Mouse (Mus musculus): ENCODE measurements around the gene Gbx1.
"Not testable (repeated sequence)": the region's sequence is repeated elsewhere in the genome, so short reads cannot be mapped to it uniquely, and the experiment has no call there.

Gbx1 gene

DNA sequence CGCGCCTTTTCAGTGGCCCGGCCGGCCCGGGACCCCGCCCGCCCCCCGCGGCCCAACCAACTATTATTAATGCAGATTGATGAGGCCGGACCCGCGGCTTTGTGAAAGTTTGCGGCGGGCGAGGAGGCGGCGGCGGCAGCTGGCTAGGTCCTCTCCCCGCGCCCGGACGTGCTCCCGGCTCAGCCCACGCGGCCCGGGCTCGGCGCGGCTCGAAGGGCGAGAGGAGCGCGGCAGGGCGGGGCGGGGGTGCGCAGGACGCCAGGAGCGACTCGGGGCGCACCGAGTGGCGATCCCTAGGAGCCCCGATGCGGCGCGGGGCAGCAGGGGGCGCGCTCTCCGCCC, at the start of gene Gbx1:
TSS of gene Gbx1 (minus strand) at position 314 of the 342 bp plus-strand sequence.
- in situ Hi-C loops (cut with MboI, MseI): no loop called here

DNA sequence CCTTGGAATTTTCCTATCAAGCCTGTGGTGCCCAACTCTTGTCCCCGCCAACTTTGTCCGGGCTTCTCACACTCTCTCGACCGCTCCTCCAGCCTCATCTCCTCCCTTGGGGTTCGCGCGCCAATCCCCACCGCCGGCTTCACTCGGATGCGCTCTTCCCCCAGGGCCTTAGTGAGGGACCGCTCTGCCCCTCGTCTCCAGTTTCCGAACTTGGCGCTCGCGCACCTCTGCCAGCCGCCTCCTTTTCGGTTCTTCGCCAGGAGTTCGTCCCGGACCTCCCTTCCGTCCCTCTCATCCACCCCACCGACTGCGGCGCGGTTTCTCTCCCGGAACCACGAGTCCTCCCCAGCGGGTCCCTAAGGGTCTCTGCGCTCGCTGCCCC, 49.8 kb upstream of the Gbx1 start:
- in situ Hi-C loops (cut with MboI, MseI): no loop called here

DNA sequence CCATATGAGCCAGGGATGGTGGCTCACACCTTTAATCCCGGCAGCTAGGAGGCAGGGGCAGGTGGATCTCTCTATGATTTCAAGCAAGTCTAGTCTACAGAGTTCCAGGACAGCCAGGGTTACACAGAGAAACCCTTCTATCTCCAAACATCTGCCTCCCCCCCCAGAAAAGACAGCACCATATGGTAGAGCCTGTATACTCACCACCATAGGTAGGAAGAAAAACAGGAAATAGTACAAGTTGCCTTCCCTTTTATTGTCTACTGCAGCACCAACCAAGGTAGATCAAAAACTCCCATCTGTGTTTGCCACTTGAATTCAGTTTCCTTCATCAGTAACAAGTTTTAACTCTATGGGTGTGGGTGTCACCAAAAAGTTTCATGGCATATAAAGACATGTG, 48.9 kb upstream of the Gbx1 start:
- in situ Hi-C loops (cut with MboI, MseI): no loop called here

DNA sequence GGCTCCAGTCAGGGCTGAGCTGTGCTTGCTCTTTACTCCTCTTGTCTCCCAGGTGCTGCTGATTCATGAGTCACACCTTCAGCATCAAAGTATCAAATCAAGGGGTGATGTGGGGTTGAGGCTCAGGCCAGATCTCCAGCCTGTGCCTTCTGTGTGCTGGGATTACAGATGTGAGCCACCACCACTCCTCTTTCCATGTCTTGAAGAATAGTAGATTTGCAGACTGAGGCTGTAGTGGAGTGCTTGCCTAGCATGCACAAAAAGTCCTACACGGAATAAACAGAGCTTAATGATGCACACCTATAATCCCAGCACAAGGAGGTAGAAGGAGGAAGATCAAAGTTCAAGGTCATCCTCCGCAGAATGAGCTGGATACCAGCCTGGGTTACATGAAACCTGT, 29.7 kb upstream of the Gbx1 start, which contains the start of gene 4931409K22Rik:
TSS of gene 4931409K22Rik (minus strand) at position 101 of the 400 bp plus-strand sequence.
- in situ Hi-C loops (cut with MboI, MseI): no loop called here

DNA sequence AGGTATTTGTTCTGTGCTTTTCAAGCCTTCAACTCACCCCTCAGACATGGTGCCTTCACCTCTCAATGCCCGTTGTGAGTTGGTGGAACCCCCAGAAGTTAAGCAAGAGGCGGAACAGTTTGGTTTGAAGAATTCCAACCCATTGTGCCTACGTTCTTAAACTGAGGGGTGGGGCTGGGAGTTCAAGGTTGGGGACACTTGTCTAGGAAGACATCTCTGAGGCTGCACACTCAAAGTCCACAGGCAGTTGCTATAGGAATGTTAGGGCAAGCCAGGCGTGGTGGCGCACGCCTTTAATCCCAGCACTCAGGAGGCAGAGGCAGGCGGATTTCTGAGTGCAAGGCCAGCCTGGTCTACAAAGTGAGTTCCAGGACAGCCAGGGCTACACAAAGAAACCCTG, 28.3 kb upstream of the Gbx1 start:
- in situ Hi-C loops (cut with MboI, MseI): not testable (repeated sequence)

DNA sequence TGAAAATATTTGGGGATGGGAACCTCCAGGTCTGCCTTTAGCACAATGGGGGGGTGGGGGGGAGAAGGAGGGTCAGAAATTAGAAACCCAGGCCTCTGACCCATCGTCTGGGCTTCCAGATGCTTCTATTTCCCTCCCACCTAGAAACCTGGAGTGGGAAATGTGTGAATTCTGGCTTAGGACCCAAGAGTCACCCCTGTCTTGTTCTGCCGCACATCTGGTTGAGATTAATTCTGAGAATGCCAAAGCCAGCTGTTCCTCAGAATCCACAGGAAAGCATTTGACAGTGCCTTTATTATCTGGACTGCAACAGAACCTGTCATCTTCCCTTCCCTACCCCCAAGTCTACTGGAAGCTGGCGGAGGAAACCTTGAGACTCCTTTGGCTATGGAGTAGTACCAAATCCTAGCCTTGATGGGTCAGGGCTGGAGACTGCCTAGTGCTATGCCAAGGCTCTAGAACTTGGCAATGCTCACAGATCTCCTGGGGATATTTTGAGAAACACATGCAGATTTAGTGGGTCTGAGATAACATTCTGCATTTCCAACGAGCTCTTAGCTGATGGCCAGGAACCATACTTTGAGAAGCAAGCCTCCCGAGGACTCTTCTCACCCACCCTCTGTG, 26.7 kb upstream of the Gbx1 start:
- in situ Hi-C loops (cut with MboI, MseI): no loop called here

DNA sequence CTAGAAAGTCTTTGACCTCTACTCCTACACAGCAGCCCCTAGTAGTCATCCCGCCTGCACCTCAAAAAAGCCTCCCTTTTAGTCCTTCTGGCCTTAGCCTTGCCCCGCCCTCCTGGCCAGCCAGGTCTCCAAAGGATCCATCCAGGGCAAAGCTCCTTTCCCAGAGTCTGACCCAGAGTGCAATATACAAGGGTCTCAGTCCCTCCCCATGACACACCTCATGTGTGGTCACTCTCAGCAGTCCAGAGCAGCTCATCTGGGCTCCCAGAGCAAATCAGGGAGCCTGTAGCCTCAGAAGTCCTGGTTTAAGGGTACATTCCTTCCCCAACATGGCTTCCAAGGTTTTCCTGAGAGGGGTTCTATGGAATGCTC, 24.3 kb upstream of the Gbx1 start:
- in situ Hi-C loops (cut with MboI, MseI): no loop called here

DNA sequence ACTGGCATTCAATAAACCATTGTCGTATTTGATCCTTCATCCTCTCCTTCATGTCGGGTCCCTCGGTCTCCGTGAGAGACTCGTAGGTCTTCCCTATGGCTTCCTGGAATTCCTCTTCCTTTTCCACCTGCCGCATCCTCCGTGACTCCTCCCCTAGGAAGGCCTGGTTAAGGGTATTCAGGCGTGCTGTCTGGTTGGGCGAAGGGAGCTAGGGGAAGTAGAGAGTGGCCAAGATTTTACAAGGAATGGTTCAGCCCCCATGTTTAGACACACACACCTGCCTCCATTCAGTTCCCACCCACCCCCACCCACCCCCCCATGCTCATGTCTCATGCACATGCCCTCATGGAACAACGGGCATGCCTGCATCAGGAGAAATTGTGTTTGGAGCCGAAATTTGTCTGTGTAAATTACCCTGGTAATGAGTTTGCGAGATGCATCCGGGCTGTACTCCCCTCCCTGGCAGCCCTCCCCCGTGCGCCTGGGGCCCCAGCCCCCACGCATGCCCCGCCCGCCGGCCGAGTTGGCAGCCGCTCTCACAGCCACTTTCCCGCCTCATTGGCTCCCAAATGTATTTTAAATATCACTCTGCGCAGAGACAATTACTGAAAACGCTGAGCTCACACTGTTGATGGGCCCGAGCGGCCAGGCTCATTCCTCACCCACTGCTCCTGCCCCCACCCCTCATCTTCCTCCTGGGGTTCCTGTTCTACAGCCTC, 23.8 kb upstream of the Gbx1 start:
- in situ Hi-C loops (cut with MboI, MseI): no loop called here

DNA sequence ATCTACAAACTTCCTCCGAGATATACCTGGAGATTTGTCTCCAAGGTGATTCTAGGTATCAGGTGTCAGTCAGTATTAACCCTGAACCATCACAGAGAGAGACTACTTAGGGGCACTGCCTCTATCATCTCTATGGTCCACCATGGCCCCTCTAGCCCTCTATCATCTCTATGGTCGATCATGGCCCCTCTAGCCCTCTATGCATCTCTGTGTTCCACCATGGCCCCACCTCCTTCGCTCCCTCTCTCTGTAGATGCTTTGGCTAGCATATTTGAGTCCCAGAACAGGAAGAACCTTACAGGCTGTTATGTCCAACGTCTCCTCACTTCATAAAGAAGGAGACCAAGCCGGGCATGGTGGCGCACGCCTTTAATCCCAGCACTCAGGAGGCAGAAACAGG, 15.6 kb upstream of the Gbx1 start:
- in situ Hi-C loops (cut with MboI, MseI): no loop called here

DNA sequence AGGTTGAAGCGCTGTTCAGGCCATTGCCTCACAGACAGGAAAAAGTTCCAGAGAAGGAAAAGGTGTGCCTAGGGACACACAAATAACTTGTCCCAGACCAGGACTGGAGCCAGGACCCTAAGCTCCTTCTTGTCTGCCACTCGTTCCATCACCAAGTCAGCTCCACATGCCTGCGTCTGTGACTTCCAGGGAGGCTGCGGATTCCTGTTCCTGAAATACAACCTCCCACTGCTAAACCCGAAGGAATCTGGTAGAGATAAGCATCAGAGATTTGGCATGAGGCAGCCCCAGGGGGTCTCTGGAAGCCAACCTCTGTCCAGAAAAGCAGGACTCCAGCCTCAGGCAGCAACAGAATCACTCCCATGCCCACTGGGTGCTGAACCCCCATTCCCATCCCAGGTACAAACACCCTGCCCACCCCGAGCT, 14.2 kb upstream of the Gbx1 start:
- in situ Hi-C loops (cut with MboI, MseI): no loop called here

DNA sequence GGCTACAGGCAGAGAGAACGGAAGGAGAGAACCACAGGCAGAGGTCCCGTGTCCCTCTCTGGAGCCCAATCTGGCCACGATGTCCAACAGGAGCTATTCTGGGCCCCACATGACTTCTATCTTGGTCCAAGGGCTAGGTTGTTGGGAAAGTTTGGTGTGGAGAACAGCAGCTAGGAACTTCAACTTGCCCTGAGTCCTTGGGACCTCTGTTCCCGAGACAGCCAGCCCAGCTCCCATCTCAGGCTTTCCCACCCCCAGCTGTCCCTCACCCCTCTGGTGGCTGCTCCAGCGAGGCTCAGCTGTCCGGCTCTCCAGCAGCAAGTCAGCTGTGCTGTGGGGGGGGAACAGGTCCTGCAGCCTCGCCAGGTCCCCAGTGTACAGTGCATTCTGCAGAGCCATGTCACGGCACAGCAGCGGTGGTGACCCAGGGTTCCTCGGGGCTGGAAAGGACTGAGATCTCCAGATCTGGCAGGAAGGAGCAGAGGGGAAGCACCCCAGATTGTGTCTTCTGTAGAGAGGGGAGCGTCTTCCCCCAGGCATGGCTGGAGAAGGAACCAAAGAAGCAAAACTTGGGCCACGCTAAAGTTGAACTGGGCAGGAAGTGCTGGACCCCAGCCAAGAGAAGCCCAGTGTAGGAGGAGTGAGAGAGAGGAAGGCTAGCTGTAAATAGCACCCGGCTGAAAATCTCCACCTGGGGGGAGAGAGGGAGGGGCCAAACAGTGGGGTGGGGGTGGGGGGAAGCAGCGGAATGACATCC, 13.6 kb upstream of the Gbx1 start, which contains the start of gene Asb10:
TSS of gene Asb10 (minus strand) at position 592 of the 757 bp plus-strand sequence.
- in situ Hi-C loops (cut with MboI, MseI): no loop called here

DNA sequence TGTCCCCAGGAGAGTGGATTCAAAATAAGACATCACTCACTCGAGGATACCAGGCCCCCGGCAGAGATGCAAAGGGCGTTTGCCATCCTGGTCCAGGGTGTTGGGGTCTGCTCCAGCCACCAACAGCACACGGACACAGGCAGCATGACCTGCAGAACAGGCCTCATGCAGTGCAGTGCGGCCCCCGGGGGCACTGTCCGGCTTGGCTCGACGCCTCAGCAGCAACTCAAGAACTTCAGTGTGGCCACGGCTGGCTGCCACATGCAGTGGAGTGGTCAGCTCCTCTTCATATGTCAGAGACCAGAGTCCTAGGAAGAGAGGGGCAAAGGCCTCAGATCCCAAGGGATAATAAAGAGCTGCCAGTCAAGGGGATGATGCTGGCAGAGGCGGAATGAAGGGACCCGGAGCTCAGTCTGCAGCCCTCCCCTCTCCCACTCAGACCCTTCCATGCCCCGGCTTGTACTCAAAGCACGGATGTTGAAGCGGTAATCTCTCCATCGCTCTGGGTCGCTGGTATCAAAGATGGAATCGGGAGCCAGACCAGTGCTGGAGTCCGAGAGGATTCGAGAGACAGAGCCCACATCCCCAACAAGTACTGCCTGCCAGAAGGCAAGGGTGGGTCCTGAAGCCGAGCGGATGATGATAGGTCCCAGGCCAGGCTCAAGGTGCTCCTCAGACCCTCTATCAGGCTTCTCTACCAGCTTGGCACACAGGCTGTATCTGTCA, 12.7 kb upstream of the Gbx1 start:
- in situ Hi-C loops (cut with MboI, MseI): no loop called here

DNA sequence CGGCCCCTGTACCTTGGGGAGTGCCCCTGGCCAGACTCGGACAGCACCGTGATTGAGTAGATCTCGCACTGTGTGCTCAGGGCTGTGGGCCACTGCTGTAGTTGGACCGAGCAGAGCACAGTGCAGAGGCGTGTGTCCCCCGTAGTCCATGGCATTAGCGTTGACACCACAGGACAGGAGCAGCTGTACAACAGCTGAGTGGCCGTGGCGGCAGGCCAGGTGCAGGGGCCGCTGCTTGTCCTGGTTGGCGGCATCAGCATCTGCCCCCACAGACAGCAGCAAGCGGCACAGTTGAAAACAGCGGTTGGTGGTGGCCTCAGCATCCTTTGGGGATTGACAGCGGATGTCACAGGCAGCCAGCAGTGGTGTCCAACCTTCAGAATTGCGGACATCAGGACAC, 10.6 kb upstream of the Gbx1 start:
- in situ Hi-C loops (cut with MboI, MseI): no loop called here

DNA sequence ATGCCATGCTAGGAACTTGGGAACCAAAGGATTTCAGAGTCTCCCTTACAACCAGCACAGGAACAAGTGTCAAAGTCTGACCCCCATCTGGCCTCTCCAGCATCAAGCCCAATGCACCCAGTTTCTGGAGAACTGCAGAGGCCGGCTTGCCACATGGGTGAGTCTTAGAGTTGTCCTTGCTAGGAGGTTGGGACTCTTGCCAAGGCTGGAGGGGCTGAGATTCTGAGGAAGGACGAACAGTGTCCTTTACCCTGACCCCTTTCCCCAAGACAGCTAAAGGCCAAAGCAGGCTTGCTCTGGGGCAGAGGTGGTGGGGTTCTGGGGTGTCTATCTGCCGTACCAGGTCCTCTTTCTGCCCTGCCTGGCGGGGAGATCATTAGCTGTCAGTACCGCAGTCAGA, 9.5 kb upstream of the Gbx1 start:
- in situ Hi-C loops (cut with MboI, MseI): no loop called here

DNA sequence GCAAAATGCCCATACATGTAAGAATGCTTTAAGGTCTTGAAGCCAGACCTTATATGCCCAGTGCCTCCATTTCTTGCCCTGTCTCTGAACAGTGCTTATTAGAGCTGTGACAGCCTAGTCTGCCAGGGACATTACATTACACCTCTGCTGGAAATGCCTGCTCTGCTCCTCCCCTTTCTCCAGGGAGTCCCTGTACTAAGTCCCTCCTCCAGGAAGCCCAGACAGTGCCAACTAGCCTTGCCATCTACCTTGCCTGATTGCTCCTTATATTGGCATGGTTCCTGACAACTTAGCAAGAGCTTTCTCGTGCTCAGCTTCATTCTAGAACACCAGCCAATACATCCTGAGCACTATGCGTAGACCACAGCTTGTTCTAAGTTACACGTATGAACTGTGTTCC, 8.7 kb upstream of the Gbx1 start:
- in situ Hi-C loops (cut with MboI, MseI): no loop called here

DNA sequence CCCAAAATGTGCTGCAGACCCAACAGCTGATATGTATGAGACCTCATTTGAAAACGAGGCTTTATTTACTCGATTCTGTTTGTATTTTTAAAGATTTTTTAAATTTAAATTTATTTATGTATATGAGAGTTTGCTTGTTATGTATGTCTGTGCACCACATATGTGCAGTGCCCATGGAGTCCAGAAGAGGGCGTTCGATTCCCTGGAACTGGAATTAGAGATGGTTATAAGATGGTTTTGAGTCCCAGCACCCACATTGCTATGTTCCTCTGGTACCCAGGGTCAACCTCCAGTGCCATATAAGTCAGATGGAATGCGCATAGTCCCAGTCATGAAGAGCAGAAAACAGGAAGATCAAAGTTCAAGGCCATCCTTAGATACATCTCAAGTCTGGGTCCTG, 7.3 kb upstream of the Gbx1 start:
- in situ Hi-C loops (cut with MboI, MseI): no loop called here

DNA sequence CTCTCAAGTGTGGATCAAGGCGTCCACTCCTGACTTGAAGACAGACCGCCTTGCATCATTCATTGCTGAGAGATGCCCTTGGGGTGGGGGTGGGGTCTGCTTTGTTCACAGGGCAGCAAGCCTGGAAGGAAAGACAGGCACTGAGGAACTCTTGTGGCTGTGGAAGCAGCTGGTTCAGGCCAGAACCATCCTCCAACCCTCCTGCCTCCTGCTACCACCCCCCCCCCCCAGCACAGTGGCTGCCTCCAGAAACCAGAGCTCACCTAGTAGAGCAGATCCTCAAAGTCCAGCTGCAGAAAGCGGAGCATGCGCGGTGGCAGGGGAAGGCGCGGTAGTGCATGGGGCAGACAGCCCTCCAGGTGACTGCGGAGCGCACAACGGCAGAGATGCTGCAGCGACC, 6.4 kb upstream of the Gbx1 start:
- in situ Hi-C loops (cut with MboI, MseI): no loop called here

DNA sequence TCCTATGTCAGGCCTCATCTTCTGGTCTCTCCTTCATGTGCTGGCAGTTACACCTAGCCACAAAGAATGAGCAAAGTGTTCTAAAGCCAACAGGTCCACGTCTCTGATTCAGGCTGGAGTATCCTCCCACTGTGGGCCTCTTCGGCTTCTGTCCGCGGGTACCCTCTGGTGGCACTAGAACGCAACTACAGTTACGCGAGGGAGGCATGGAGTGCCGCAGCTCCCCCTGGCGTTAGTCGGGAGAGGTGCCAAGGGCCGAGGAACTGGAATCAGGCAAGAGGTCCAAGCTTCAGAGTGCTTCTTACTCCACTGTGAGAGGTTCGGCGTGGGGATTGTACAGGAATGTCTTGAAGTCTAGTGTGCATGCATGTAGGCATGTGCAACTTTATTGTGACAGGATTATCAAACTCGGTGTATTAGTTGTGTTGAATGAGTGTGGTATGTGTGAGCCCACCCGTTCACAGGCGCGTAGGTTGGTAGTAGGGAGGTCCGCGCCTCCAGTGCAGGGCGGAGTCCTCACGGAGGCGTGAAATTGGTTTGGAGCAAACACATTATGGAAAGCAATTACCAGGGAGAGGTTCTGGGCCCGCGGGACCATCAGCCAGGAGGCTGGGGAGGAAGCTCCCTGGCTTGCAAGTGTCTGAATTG, 3.2 kb upstream of the Gbx1 start:
- in situ Hi-C loops (cut with MboI, MseI): no loop called here

DNA sequence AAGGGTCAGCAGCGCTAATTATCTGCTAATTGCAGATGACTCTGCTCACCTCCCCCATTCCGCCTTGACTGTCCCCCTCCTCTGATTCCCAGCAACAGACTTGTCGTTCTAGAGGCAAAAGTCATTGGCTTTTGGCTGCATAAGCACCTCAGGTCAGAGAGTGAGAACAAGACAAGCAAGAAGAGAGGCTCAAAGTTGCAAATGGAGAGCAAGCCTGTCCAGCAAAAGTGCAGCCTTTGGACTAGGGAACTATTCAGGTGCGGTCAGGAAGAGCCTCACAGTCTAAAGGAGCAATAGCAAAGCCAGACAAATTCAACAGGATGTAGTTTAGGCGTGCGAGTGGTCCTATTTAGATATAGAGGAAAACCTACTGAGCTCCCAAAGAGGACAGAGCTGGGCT, 778 bp upstream of the Gbx1 start:
- in situ Hi-C loops (cut with MboI, MseI): no loop called here

DNA sequence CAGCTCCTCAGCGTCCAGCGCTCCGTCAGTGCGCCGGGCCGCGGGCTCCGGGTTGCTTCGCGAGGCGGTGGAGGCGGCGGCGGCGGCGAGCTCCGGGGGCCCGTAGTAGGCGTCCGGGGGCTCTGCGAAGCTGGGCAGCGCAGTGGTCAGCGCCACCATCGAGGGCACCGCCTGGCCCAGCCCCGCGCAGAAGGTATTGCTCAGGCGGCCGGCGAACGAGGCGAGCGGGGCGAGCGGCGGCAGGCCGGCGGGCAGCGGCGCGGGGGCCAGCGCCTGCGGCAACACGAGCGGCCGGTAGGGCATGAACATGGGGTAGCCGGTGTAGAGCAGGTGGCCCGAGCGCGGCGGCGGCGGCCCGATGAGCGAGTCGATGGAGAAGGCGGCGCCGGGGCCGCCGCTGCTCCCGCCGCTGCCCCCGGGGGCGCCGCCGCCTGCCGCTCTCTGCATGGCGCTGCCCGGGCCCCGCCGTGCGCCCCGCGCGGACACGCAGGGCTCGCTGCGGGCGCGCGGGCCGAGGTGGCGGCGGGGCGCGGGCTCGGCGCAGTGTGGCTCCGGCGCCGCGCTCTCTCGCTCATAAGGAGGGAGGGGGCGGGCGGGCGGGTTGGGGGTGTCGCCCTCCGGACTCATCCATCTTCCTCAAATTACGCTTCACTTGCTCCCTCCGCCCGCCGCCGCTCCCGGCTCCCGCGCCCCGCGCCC, 663 bp downstream of the Gbx1 start:
- in situ Hi-C loops (cut with MboI, MseI): no loop called here

Measured in T-helper 1 cell (primary cell).